Mouse (Mus musculus) ES-E14 (cell line): ENCODE measurements at regions not wholly inside any gene's neighbourhood (a gene's known extent, or its start where the extent isn't known, plus 50 kb on each side); places are given as distances from the start of the nearest gene placed in this dataset.

Source experiments
- CHD2 ChIP-seq: IDR thresholded peaks from 2 replicates; pipeline ENCODE4 v1.6.1; 2014; ENCODE audit warnings: mild to moderate bottlenecking, low read depth, low read length, inconsistent platforms
- HCFC1 ChIP-seq: IDR thresholded peaks from 2 replicates; pipeline ENCODE4 v1.6.1; 2012; ENCODE audit warnings: low read length, inconsistent platforms, borderline replicate concordance; ENCODE audit not compliant: insufficient read depth
- ZNF384 ChIP-seq: IDR thresholded peaks from 2 replicates; pipeline ENCODE4 v1.6.1; 2012; ENCODE audit warnings: low read depth, low read length, inconsistent platforms

GRCm38 (mm10) chr3:44912664-44913063, 465.5 kb upstream of the Pcdh10 start:
- TF ChIP-seq HCFC1 (no peak), ZNF384 (0 out of 2 replicates have a peak, but pooled peaks have one; percentile 11), CHD2 (no peak)
